Mouse (Mus musculus) olfactory bulb, adult 2 months (tissue): ENCODE data around the gene Gm4491.

Source experiments
- CTCF ChIP-seq: fragments of 200-500 bp; IDR thresholded peaks from 2 replicates; pipeline ENCODE4 v1.5.1; 2012; ENCODE audit warnings: low read depth, mild to moderate bottlenecking, low read length, moderate library complexity; ENCODE audit not compliant: insufficient read depth
- POLR2A ChIP-seq: fragments of 200-500 bp; IDR thresholded peaks from 2 replicates; pipeline ENCODE4 v1.6.1; 2012; ENCODE audit warnings: mild to moderate bottlenecking, low read depth, low read length, moderate library complexity; ENCODE audit not compliant: insufficient read depth

GRCm38 (mm10) chr14:57107916-57108315 lies 7.8 kb downstream of the Gm4491 start:
- TF ChIP-seq CTCF (no peak), POLR2A (no peak)
